In the genomic region with DNA sequence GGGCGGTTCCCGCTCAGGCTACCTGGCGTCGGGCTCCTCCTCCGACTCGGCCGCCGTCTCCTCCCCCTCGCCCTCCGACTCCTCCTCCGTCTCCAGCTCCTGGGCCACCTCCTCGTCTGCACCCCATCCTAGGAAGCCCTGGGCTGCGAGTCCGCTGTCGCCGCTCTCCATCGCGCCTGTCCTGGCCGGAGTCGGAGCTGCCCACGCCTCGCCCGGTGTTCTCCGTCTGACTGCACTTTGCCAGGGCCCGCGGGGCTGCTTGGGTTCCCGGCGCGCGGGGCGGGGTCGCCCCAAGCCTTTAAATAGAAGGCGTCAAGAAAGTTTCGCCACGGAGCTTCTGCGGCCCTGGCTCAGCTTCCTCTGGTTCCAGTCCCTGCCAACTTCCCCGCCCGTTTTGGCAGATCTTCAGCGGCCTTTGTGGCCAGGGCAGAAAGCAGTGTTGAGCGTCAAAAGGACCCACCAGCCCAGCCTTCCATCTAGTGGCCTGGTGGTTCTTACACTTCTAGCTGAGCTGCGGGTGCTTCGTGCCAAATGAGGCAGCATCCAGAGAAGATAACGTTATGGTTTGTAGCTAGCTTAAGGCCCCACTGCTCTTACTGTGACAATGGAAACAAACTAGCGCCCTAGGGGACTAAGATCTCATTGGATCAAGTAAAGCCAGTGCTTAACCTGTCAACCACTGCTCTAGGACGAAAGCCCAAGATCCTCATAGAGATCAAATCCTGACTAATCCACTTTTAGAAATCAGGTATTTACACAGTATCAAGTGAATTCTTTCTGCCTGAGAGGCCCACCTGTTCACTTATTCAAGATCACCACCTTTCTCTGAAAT, we compare ENCODE assay signal across 8 mouse cellular contexts. TPM values are rescaled to one million over a fixed set of nuclear protein-coding genes. Genes with fewer than 3 reads are reported as not detected.
DNase-seq lines count a peak whose midpoint lies in the region; ATAC-seq lines count a peak whose summit lies in the region.

Gene Cmya5 (minus strand): TSS at position 389 of the 832 bp plus-strand sequence.

- H3K9ac ChIP-seq in embryonic facial prominence, embryonic 11.5 days (replicated peaks; ENCODE audit: low read length), result peak within 1 kb of the TSS; percentile 68
- peak within 1 kb of the TSS; percentile 51 for H3K9ac ChIP-seq in intestine, embryonic 15.5 days

- H3K27ac ChIP-seq in embryonic facial prominence, embryonic 11.5 days (replicated peaks; ENCODE audit: low read depth, low read length), result no peak within 1 kb of the TSS
- H3K27ac ChIP-seq in intestine, embryonic 15.5 days, result peak within 1 kb of the TSS; percentile 70

- no peaks in the 10 kb centered on the region; the same call in 1 of the 2 replicates for H3K4me1 ChIP-seq in embryonic facial prominence, embryonic 11.5 days (ENCODE audit: control insufficient read depth, insufficient read depth, low read length)
- peaks cover 5% of the 10 kb centered on the region; the same call in 1 of the 2 replicates for H3K4me1 ChIP-seq in intestine, embryonic 15.5 days (replicated peaks)

- no peaks in the 10 kb centered on the region for H3K27me3 ChIP-seq in embryonic facial prominence, embryonic 11.5 days (ENCODE audit: control insufficient read depth, insufficient read depth, low read length)
- H3K27me3 ChIP-seq in intestine, embryonic 15.5 days (replicated peaks), result no peaks in the 10 kb centered on the region

- DNase-seq in adrenal gland, postnatal 10 days, result peak; percentile 94
- DNase-seq in embryonic facial prominence, embryonic 11.5 days (ENCODE audit: low spot score), result peak; percentile 66
- peak; percentile 87 to 94 for DNase-seq in gastrocnemius, postnatal 4 days (ENCODE audit: low spot score in 2 of 2)
- peak; percentile 81 to 92 for DNase-seq in left cerebral cortex, postnatal 10 days (ENCODE audit: extremely low spot score in 1 of 2, low spot score in 2 of 2)
- DNase-seq in right cerebral cortex, postnatal 10 days (ENCODE audit: low spot score in 2 of 2), result peak; percentile 90 to 91
- DNase-seq in urinary bladder, postnatal 36 days (ENCODE audit: low spot score in 2 of 2), result peak; percentile 67 to 88

- intact Hi-C loops in left cerebral cortex, postnatal 10 days (cut with DNase I), result no loop called here

- no peaks in the 10 kb centered on the region for H3K36me3 ChIP-seq in embryonic facial prominence, embryonic 11.5 days (replicated peaks; ENCODE audit: control insufficient read depth, insufficient read depth, low read depth, low read length)
- no peaks in the 10 kb centered on the region for H3K36me3 ChIP-seq in intestine, embryonic 15.5 days

- peak within 1 kb of the TSS; percentile 95 for H3K4me2 ChIP-seq in embryonic facial prominence, embryonic 11.5 days (ENCODE audit: low read depth, low read length)
- peak within 1 kb of the TSS; percentile 96 for H3K4me2 ChIP-seq in intestine, embryonic 15.5 days (replicated peaks)

- ATAC-seq in embryonic facial prominence, embryonic 11.5 days (replicated peaks; ENCODE audit: insufficient number of reproducible peaks, low FRiP score, low TSS enrichment, low read depth), result peak; percentile 88
- ATAC-seq in intestine, embryonic 15.5 days, result peak; percentile 97
- peak; percentile 90 for ATAC-seq in megakaryocyte progenitor cell, adult 5-6 weeks (replicated peaks; ENCODE audit: poor library complexity)

- no peaks in the 10 kb centered on the region for H3K9me3 ChIP-seq in embryonic facial prominence, embryonic 11.5 days (replicated peaks; ENCODE audit: control insufficient read depth, low read length)
- H3K9me3 ChIP-seq in intestine, embryonic 15.5 days, result no peaks in the 10 kb centered on the region

- peak within 1 kb of the TSS; percentile 43 for H3K4me3 ChIP-seq in embryonic facial prominence, embryonic 11.5 days (ENCODE audit: low read depth, low read length)
- peak within 1 kb of the TSS; percentile 55 for H3K4me3 ChIP-seq in intestine, embryonic 15.5 days (replicated peaks)

- under 1% methylated on average over 42 of the region's 45 CpGs for WGBS in embryonic facial prominence, embryonic 11.5 days
- 3% methylated on average over 45 of the region's 45 CpGs for WGBS in intestine, embryonic 15.5 days

RNA-seq across cellular contexts. Expression of gene Cmya5, which starts in this region (rescaled TPM):
- 10 to 100 TPM in 1 of 2 experiments, 1 to 10 TPM in 1; 7.8 to 29.4 TPM for total RNA-seq in adrenal gland, postnatal 10 days (2021)
- polyA plus RNA-seq in embryonic facial prominence, embryonic 11.5 days (2014; fragmentation: Nextera tagmentation; extraction: Ambion mirVana), result 0.07 and 0.13 TPM in 2 replicates
- total RNA-seq in gastrocnemius, postnatal 4 days (2021), result 100 to 1,000 TPM; 272 to 277 TPM
- 0.04 and 0.08 TPM in 2 replicates for polyA plus RNA-seq in intestine, embryonic 15.5 days (2015; fragmentation: Nextera tagmentation; extraction: Ambion mirVana)
- 1 to 10 TPM; 1.4 to 2.0 TPM for total RNA-seq in left cerebral cortex, postnatal 10 days (2021)
- total RNA-seq in megakaryocyte progenitor cell, adult 5-6 weeks (2015), result not detected in 2 replicates
- 0.03 TPM in 1 of 2 replicates, not detected in the other for total RNA-seq in megakaryocyte progenitor cell, adult 5-6 weeks (2017)

Comparison
In these comparisons a context has a peak if more than half of its experiments do, and no peak if none do; other contexts are left out.
1. RNA of gene Cmya5 (total RNA-seq): 272 to 277 TPM in gastrocnemius, postnatal 4 days; 7.8 to 29.4 TPM in adrenal gland, postnatal 10 days, 1.4 to 2.0 TPM in left cerebral cortex, postnatal 10 days and 0.03 TPM in megakaryocyte progenitor cell, adult 5-6 weeks; every median in the first group is over 4 times any median in the second.
2. Peak in DNase-seq, ATAC-seq, H3K4me3 ChIP-seq, H3K9ac ChIP-seq and H3K4me2 ChIP-seq in embryonic facial prominence, embryonic 11.5 days; RNA of the gene not detected or under 1 TPM.
3. Peak in ATAC-seq, H3K4me3 ChIP-seq, H3K27ac ChIP-seq, H3K9ac ChIP-seq and H3K4me2 ChIP-seq in intestine, embryonic 15.5 days; RNA of the gene not detected or under 1 TPM.
4. Peak in ATAC-seq in megakaryocyte progenitor cell, adult 5-6 weeks; RNA of the gene not detected or under 1 TPM.
5. Peak in every context shown above with its lines, with median percentiles within 50 percentile points of each other: DNase-seq and ATAC-seq.